Mouse (Mus musculus): ENCODE results near the gene Stx5a. TPM values are rescaled to one million over a fixed set of nuclear protein-coding genes. Genes with fewer than 3 reads are reported as not detected.
A peak's percentile ranks its signal among the peaks of the same experiment; 100 is the strongest.
"Not testable (repeated sequence)": the region's sequence is repeated elsewhere in the genome, so short reads cannot be mapped to it uniquely, and the experiment has no call there.

Stx5a gene
- polyA plus RNA-seq, 1 experiment: 83.9 TPM

GRCm38 (mm10) chr19:8713997-8714652 is 27.1 kb upstream of the Stx5a start:
- TF ChIP-seq CTCF (IDR thresholded peaks at IDR 0.05; ENCODE audit: control insufficient read depth, insufficient read depth, low read length) (no peak), POLR2A (IDR thresholded peaks at IDR 0.05; ENCODE audit: borderline replicate concordance, control insufficient read depth, low read depth, low read length) (no peak)
- peak overlapping the region; percentile 95 for H3K27ac ChIP-seq (ENCODE audit: control insufficient read depth, insufficient read depth, low read depth, low read length, poor library complexity)
- peak overlapping the region; percentile 100 for H3K4me3 ChIP-seq (replicated peaks; ENCODE audit: control insufficient read depth, low read depth, low read length)
- H3K4me1 ChIP-seq (ENCODE audit: control insufficient read depth, insufficient read depth, low read length): peaks cover 4% of the 10 kb centered on the region; the same call in 1 of the 2 replicates
- 8% methylated on average over 13 of the region's 13 CpGs for WGBS

- Histone ChIP-seq H3K27ac (ENCODE audit: control insufficient read depth, insufficient read depth, low read depth, low read length, poor library complexity) (peak overlapping the region; percentile 86), H3K4me1 (ENCODE audit: control insufficient read depth, insufficient read depth, low read length) (peaks cover 4% of the 10 kb centered on the region; the same call in 1 of the 2 replicates), H3K4me3 (replicated peaks; ENCODE audit: control insufficient read depth, low read depth, low read length) (peak overlapping the region; percentile 35)
- TF ChIP-seq POLR2A (IDR thresholded peaks at IDR 0.05; ENCODE audit: borderline replicate concordance, control insufficient read depth, low read depth, low read length): no peak
- TF ChIP-seq CTCF (IDR thresholded peaks at IDR 0.05; ENCODE audit: control insufficient read depth, insufficient read depth, low read length): no peak
- 64% methylated on average over 10 of the region's 10 CpGs for WGBS
Measured at GRCm38 (mm10) chr19:8714653-8715481, 26.3 kb upstream of the Stx5a start.

GRCm38 (mm10) chr19:8715868-8716766 is 25.1 kb upstream of the Stx5a start:
- Histone ChIP-seq H3K4me3 (replicated peaks; ENCODE audit: control insufficient read depth, low read depth, low read length) (no peak overlapping the region), H3K4me1 (ENCODE audit: control insufficient read depth, insufficient read depth, low read length) (peaks cover 4% of the 10 kb centered on the region; the same call in 1 of the 2 replicates), H3K27ac (ENCODE audit: control insufficient read depth, insufficient read depth, low read depth, low read length, poor library complexity) (peak overlapping the region; percentile 70)
- 84% methylated on average over 10 of the region's 10 CpGs for WGBS
- TF ChIP-seq CTCF (IDR thresholded peaks at IDR 0.05; ENCODE audit: control insufficient read depth, insufficient read depth, low read length) (no peak), POLR2A (IDR thresholded peaks at IDR 0.05; ENCODE audit: borderline replicate concordance, control insufficient read depth, low read depth, low read length) (no peak)

- Histone ChIP-seq H3K4me3 (replicated peaks; ENCODE audit: control insufficient read depth, low read depth, low read length) (no peak overlapping the region), H3K4me1 (ENCODE audit: control insufficient read depth, insufficient read depth, low read length) (peaks cover 1% of the 10 kb centered on the region; the same call in 1 of the 2 replicates), H3K27ac (ENCODE audit: control insufficient read depth, insufficient read depth, low read depth, low read length, poor library complexity) (peak overlapping the region; percentile 70; the same call in 1 of the 2 replicates)
- WGBS: 86% methylated on average over 8 of the region's 10 CpGs
- no peak for TF ChIP-seq POLR2A (IDR thresholded peaks at IDR 0.05; ENCODE audit: borderline replicate concordance, control insufficient read depth, low read depth, low read length)
Measured at GRCm38 (mm10) chr19:8716767-8717475, 24.3 kb upstream of the Stx5a start.

GRCm38 (mm10) chr19:8718357-8718756 is 22.9 kb upstream of the Stx5a start:
- H3K4me1 ChIP-seq (ENCODE audit: control insufficient read depth, insufficient read depth, low read length): peaks cover 1% of the 10 kb centered on the region; the same call in 1 of the 2 replicates
- WGBS: 39% methylated on average over 3 of the region's 3 CpGs
- H3K4me3 ChIP-seq (replicated peaks; ENCODE audit: control insufficient read depth, low read depth, low read length): no peak overlapping the region
- H3K27ac ChIP-seq (ENCODE audit: control insufficient read depth, insufficient read depth, low read depth, low read length, poor library complexity): no peak overlapping the region
- TF ChIP-seq CTCF (IDR thresholded peaks at IDR 0.05; ENCODE audit: control insufficient read depth, insufficient read depth, low read length) (peak; percentile 83), POLR2A (IDR thresholded peaks at IDR 0.05; ENCODE audit: borderline replicate concordance, control insufficient read depth, low read depth, low read length) (no peak)

- not testable (repeated sequence) for H3K4me3 ChIP-seq (replicated peaks; ENCODE audit: control insufficient read depth, low read depth, low read length); H3K4me1 ChIP-seq (ENCODE audit: control insufficient read depth, insufficient read depth, low read length); H3K27ac ChIP-seq (ENCODE audit: control insufficient read depth, insufficient read depth, low read depth, low read length, poor library complexity)
Measured at GRCm38 (mm10) chr19:8719037-8719436, 22.2 kb upstream of the Stx5a start.

GRCm38 (mm10) chr19:8721378-8721777 is 19.8 kb upstream of the Stx5a start:
- WGBS: 51% methylated on average over 1 of the region's 1 CpGs
- Histone ChIP-seq H3K4me3 (replicated peaks; ENCODE audit: control insufficient read depth, low read depth, low read length) (no peak overlapping the region), H3K27ac (ENCODE audit: control insufficient read depth, insufficient read depth, low read depth, low read length, poor library complexity) (no peak overlapping the region), H3K4me1 (ENCODE audit: control insufficient read depth, insufficient read depth, low read length) (peaks cover 1% of the 10 kb centered on the region; the same call in 1 of the 2 replicates)
- TF ChIP-seq CTCF (IDR thresholded peaks at IDR 0.05; ENCODE audit: control insufficient read depth, insufficient read depth, low read length) (no peak), POLR2A (IDR thresholded peaks at IDR 0.05; ENCODE audit: borderline replicate concordance, control insufficient read depth, low read depth, low read length) (no peak)

All from bone marrow, adult 2 months (tissue).